Mouse (Mus musculus): ENCODE measurements around the gene Pde4d.

Gene Pde4d

DNA sequence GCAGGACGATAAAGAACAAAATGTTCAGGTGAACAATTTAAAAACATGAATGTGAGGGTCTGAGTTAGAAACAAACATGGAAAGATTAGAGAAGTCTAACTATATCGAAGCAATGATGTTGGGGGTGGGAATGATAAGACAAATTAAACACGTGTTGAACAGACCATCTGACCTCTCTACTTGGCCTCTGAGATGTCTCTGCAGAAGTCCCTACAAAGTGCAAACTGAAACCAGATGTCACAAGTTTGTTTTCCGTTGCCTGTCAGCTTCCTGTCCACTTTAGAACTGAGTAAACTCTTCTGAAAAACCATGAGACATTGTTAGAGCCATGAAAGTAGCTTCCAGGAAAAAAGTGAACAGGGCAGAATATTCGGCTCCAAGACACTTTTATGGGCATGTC, 404.3 kb downstream of the Pde4d start:
- DNase-seq: no peak

DNA sequence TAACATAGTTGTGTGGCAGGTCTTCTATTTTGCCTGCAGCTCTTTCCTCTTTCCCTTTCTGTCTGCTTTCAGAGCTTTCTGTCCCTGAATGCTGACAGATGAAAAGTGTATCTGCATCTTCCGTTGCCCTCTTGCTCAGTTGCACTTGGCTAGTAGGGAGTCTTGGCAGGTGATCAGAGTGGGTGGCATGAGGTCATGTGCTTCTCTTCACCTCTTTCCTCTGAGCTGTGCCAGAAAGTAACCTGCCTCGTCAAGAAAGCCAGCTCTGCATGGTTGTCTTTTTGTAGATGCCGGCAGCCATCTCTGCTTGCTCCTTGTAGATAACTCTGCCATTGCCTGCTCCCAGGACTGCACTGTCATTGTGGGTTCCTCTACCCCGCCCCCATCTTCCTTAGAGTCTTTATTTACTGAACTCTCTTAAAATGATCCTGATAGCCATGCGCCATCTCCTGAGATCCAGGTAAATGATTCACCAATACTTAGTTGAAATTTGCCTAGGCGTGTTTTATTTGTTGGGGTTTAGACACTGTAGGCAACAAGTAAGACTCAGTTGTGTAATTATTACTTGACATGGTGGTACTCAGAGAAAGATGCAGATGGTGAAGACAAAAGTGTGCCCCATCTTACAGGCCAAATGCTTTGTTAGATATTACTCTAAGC, 407.2 kb downstream of the Pde4d start:
- DNase-seq: peak in 1 of 2 experiments; percentile 4

DNA sequence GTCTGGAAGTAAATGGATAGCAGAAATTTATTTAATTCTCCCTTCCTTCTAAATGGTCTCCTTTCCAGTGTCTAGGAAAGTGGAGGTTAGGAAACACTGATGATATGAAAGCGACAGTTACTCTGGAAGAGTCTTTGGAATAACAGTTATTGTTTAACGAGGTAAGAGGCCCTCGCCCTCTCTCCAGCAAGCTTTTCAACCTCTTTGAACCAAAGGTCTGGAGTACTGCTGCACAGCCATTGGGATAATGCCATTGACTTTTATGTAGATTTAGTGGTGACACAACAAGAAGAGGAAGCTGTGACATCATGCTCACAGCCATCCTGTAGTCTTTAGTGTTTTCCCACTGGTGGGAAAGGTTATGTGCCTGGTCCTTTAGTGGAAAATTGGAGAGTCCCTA, 409.6 kb downstream of the Pde4d start:
- DNase-seq: no peak

DNA sequence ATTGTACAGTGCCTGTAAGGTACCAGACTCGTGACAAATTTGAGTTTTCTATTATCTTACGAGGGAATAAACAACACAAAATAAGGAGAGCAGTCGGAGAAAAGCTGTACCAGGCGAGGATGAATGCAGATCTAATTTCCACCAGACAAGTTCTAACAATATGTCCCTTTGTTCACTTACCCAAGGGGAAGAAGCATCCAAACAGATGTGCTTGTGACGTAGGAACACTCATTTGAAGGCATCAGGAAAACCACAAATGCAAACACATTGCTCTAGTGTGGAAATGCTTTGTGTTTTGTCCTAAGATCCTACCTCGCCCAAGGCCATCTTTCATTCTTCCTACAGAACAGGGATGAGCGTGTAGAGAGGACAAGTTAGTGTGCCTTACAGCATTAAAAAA, 411.0 kb downstream of the Pde4d start:
- DNase-seq: no peak

DNA sequence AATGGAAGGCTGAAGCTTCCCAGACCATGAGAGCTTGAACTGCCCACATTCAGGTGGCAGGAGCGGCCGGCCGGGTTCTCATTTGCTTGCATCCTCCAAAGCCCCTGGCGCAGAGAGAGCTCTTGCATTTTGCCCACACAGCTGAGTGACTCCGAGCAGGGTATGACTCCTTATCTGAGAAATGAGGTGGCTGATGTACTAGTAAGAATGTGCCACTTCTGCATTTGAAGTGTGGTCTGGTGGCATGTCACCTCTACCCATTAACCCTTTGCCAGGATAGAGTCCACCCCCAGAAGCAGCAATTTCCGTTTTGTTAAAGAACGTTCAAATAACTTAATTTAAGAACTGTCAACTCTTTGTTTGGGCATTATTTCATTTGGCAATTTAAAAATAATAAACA, 412.0 kb downstream of the Pde4d start:
- DNase-seq: no peak

DNA sequence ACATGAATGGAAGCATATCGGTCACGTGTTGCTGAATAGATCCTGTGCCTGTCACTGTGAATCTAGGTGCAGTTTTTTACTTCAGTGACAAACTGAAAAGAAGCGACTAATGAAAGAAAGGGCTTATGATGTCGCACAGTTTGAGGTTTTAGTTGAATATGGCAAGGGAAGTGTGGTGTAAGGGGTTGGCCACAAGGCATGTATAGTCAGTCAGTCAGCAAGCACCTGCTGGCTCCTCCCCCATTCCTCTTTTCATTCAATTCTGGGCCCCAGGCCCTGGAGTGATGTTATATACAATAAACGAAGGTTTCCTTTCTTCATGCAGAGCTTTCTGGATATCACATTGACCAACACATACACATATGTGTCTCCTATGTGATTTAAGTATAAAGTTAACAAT, 412.4 kb downstream of the Pde4d start:
- DNase-seq: no peak

DNA sequence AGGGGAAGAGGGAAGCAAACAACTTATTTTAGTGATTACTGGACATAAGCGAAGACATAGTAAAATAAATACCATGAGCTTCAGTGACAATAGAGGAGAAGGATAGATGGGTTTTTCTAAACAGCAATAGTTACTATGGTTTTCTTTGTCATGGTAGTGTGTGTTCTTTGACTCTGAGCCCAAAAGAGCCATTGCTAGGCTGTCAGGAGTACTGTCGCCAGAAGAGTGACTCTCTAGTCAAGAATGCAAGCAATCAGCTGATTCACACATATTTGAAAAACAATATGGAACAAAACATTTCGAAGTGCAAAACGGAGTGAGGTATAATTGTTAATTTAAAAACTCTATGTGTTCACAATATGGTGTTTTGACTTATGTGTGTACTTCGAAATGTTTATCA, 450.4 kb downstream of the Pde4d start:
- DNase-seq: no peak

DNA sequence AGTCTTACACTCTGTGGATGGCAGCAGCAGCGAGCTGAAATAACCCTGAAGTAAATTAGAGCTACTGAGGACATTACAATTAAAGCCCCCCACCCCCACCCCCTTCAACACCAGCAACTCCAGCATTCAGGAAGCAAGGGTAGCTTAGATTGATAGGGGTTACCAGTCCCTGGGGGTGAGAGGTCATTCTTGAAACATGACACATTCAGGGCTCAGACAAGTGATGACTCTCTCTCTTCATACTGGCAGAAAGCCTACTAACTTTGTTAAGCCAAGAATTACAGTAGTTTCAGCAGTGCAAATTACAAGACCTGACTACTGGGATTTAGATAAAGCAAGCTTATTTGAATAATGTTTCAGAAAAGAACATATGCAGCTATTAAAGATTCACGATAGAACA, 455.4 kb downstream of the Pde4d start:
- DNase-seq: no peak

DNA sequence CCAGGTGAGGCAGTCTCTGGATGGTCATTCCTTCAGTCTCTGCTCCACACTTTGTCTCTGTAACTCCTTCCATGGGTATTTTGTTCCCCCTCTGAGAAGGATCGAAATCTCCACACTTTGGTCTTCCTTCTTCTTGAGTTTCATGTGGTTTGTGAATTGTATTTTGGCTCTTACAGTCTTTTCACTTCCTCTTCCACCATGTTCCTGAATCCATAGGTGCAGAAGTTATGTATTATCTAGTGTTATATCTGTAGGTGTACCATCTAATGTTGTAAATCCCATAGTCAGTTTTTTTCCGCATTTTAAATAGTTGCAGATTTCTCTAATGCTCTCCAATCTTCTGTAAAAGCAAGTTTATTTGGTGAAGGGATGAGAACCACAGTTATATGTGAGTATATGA, 459.4 kb downstream of the Pde4d start:
- no peak for DNase-seq

DNA sequence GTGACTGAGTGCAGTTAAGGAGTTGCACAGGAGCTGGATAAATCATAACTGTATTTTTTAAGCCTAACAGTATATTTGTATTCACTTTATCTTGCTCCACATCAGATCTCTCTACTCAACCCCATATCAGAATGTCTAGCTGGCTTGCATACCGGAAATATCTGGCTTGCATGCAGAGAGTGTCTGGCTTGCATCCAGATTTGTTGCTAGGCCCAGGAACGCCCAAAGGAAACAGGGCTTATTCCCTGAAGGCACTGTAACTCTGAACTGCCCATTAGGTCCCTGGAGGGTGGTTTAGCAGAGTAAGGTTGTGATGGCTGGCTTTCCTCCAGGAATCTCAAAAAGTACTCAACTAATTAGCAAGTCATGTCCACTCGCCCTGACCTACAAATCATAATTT, 464.9 kb downstream of the Pde4d start:
- DNase-seq: peak in 1 of 2 experiments; percentile 23

DNA sequence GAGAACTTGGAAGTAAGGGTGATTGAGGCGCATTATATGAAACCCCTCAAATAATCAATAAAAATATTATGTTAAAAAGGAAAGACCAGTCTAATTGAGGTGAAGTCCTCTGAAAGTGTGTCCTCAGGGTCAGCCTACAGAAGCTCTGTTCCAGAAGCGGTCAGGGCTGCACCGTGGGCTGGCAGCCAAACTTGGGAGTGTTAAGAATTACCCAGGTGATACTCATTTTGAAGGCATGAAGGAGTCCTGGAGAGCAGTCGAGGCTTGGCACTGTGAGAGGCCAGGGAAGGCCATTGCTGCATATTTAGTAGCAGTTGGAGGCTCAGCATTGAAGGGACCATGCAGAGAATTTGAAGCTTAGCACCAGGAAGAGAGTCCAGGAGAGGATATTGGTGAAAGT, 471.4 kb downstream of the Pde4d start:
- DNase-seq: no peak

DNA sequence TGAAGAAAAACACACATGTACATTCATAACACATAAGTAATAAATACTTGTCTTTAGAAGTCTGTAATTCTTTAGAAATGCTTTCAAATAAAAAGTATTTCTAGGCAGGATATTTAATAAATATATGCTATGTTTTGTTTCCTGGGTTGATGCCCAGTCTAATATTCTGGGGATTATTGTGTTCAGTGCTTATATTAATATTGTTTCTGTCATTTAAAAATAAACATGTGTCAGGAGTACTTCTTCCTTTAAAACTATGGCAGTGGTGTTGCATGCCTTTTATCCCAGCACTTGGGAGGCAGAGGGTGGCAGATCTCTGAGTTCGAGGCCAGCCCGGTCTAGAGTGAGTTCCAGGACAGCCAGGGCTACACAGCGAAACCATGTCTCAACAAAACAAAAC, 485.1 kb downstream of the Pde4d start:
- no peak for DNase-seq

DNA sequence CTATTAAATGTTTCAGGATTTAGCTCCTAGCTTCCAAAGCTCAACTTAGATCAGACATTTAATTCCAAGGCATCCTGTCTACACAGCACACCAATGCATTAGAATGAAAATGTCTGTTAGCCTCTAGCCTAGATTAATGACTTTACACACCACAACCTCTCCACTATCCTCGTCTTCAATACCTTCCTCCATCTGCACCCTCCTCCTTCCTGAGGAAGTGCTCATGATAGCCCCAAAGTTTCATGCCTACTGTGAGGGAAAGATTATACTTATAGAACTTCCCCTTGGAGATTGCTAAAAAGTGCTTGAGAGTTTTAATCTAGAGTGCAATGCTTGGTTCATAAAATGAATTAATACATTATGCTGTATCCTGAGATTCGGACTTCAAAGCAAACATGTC, 487.5 kb downstream of the Pde4d start:
- DNase-seq: no peak

DNA sequence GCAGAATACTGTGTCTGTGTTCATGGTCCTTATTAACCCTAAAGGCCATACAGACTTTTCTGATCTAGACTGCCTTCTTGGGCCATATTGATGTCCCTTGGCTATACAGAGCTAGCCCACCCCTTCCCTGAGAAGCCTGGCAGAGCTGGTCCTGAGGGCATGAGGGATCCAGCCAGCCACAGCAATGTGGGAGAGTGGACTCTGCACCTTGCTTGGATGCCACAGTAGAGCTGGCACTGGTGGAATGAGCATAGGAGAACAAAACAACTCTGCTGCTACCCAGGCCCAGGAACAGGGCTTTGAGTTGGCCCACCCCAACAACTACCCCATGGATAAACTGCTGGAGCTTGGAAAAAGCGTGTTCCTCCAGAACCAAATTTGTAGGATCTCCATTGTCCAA, 503.2 kb downstream of the Pde4d start:
- no peak for DNase-seq

DNA sequence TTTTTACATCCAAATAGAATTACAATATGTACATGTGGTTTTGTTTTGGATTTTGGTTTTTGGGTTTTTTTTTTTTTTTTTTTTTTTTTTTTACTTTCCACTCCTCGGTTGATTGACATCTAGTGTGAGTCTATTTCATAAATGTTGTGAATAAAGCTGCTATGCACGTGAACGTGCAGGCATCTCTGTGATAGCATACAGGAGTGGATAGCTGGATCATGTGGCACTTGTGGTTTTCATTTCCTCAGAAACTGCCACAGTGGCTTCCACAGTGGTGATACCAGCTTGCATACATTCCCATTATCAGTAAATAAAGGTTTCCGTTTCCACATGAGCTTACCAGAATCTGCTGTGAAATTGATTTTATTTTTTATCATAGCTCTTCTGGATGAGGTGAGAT, 506.3 kb downstream of the Pde4d start:
- DNase-seq: no peak

DNA sequence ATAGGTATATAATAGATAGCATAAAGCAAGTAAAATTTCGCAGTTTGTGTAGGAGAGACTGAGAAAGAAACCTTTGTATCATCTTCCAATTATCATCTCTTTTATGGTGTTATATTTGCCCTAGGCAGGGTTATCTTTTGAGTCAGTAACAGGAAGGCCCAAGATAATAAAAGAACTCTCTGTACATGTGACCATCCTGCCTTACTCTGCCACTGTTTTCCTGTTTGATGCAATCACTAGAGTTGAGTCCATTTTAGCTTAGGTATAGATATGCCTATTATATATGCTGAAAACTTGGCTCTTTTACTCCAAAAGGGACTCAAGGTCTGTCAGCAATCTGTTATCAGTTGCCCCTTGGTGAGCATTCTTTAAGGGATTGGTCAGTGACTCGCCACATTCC, 514.3 kb downstream of the Pde4d start:
- no peak for DNase-seq

DNA sequence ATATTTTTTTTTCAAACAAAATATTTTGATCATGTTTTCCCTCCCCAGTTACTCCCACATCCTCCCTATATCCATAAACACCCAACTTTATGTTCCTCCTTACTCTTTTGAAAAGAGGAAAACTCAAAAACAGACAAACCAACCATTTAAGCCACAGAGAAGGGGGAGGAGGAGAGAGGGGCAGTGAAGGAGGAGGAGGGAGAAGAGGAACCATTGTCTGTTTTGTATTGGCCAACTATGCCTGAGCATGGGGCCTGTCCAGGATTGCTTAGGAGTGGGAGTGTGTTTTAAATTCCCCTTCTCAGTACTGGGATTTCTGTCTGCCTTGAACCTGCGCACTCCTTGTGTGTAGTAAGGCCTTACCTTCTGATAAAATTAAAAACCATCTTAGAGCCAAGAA, 531.4 kb downstream of the Pde4d start:
- DNase-seq: no peak

DNA sequence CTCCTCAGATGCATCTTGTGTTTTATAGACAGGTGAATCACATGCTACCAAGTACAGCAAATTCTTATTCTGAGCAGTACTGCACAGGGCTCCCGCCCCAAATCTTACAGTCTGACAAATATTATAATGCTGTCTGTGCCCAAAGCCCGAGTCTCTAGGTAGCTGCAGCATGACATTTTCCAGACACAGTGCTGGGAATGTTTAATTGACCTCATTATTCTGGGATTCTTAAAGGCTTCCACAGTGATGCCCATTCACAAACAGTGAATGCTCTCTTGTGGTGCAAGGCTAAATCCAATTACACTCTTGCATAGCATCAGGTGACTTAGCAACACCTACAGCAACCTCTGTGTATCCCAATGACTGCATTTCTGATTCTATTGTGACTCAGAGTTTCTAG, 549.0 kb downstream of the Pde4d start:
- DNase-seq: no peak

DNA sequence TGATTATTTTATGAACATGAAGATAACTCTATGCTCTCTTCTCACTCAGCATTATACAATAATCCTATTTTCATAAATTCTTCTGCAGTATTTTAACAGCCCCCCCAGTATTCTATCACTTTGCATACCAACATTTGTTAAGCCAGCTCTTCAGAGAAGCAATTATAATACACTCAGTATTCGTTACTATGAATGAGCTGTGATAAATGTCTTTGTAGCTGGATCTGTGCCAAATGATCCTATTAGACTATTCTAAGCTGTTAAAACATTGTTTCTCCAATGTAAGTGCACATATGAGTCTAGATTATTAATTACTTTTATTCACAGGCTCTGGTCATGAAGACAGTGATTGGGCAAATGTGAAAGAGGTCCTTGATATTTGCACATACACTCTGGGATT, 575.0 kb downstream of the Pde4d start:
- DNase-seq: no peak

DNA sequence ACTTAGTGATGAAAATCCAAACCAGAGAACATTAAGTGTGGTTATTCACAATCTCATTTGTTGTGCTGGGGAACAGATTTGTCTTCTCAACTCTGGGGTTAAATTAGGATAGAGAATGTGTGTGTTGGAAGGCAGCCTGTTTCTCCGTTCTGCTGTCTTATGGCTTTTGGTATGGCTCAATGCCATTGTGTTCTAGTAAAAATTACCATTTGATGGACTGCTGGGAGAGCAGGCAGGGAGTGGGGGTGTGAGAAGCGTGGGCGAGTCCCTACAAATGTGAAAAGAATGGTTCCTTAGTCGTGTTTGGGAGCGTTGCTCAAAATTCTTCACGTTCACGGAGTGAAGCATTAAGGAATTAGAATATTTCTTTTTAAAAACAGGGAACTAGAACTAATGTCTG, 597.4 kb downstream of the Pde4d start:
- DNase-seq: no peak

DNA sequence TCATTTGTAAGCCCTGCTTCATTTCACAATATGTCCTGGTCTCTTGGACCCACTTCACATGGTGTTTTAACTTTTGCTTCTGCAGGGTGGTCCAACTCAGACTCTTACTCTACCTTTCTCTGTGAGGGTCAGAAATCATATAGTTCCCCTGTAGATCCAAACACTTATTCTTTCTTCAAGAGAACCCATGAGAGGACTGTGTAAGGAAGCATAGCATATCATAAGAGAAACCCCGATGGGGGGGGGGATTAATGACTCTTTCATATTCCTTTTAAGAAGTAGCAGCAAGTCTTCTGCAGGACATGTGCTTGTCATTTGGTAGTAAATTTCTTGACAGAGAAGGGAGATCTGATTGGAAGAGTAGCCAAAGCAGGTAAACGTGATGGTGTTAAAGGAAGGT, 603.1 kb downstream of the Pde4d start:
- no peak for DNase-seq

DNA sequence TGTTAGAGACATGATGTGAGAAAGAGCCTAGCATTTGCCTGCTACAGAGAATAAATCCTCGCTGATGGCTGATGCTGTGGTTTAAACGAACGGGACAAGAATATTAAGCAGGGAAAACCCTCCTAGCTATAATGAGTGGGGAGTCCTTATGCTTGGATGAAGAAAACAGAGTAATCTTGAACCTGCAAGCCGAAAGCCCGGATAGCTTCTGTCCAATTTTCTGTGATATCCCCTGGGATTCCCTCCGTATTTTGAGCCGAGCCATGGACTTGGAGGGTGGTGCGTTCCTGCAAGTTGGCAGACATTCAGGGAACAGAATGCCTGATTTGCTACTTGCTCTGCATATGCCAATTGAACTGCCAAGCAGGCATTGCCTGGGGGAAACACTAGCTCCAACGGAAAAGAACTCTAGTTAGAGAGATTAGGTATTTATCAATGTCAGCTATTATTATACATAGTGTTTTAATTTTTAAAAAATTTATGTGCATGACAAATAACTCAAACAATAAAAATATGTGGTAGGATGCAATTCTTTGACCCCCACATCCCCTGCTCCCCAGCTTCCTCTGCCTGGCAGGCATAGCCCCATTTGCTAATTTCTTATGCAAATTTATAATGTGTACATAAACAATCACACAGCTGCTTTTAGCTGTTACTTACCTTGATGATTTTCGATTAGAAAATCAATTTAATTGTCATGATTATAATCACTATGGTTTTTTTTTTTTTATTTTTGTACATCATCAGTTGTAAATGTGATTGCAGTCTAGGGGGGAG, 603.7 kb downstream of the Pde4d start:
- DNase-seq: no peak

DNA sequence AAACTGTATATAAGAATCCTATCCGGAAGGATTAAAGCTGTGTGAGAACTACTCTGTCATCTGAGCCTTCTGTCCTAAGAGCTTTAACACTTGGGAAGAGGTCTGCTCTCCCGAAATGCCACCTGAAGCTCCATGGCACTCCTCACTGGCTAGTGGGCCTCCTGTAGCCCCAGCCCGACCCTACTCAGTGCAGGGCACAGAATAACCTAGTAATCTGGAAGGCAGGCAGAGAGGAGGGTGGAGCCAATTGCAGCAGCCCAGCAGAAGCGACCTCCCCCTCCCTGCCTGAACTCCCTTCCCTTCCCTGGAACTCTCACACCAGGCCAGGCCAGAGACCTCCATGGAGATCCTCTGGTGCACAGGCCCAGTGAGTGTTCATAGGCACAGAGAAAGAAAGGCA, 608.3 kb downstream of the Pde4d start:
- no peak for DNase-seq

DNA sequence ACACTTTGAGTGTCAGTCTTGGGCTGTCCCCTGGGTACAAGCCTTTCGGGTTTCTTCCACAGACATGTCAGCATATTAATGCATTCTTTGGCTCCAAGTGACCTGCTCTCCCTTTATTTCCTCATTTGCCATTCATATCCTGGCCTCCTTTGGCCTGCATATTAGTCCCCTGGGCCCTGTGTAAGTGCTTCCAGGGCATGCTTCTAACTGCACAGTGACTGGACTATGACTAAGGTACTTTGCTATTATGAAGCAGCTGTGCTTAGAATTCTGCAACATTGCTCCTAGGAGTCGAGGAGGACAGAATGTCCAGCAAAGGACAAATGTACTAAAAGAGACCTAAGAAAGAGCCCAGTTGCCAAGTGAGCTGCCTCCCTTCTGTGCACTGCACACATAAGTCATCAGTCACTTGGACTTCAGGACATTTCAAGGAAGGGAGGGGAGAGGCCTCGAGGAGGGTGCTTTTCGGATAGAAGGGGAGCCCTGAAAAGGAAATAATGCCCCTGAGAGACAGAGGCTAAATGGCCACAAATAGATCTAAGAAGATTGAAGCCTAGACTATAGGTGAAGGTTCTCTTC, 616.9 kb downstream of the Pde4d start:
- no peak for DNase-seq

Data from lung, adult 18-20 months (tissue).